Mouse (Mus musculus): ENCODE results near the gene Olfr463.
A peak's percentile ranks its signal among the peaks of the same experiment; 100 is the strongest.

DNA sequence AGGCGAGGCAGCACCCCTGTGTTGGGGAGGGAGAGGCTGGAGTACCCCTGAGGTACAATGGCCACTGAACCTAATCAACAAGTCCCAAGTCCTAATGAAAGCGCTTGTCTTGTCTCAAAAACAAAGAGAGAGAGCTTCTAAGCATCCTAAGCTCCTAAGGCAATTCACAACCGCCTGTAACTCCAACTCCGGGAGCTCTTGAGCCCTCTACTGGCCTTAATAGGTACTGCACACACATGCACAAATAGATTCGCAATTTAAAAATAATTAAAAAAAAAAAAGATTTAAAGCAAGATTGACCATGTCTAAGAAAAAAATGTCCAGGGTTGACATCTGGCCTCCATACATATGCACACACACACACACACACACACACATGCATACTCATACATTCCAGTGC is 13.7 kb downstream of the Olfr463 start:
- no peak for TF ChIP-seq GABPA (IDR thresholded peaks at IDR 0.05; ENCODE audit: low read depth, low read length)
- no peak for TF ChIP-seq ZKSCAN1 (IDR thresholded peaks at IDR 0.05; ENCODE audit: low read depth, low read length)
- TF ChIP-seq KAT2A (conservative IDR thresholded peaks at IDR 0.05; ENCODE audit: low read depth, low read length) = no peak
- peak; percentile 71 to 79 (median 76) for TF ChIP-seq CTCF (IDR thresholded peaks at IDR 0.05 in 2 of 3, conservative IDR thresholded peaks at IDR 0.05 in 1 of 3; ENCODE audit: control insufficient read depth in 1 of 3, insufficient read depth in 1 of 3, low read depth in 2 of 3, low read length in 3 of 3, poor library complexity in 1 of 3, severe bottlenecking in 1 of 3)
